Mouse (Mus musculus): ENCODE results near the gene Spin1.

DNA sequence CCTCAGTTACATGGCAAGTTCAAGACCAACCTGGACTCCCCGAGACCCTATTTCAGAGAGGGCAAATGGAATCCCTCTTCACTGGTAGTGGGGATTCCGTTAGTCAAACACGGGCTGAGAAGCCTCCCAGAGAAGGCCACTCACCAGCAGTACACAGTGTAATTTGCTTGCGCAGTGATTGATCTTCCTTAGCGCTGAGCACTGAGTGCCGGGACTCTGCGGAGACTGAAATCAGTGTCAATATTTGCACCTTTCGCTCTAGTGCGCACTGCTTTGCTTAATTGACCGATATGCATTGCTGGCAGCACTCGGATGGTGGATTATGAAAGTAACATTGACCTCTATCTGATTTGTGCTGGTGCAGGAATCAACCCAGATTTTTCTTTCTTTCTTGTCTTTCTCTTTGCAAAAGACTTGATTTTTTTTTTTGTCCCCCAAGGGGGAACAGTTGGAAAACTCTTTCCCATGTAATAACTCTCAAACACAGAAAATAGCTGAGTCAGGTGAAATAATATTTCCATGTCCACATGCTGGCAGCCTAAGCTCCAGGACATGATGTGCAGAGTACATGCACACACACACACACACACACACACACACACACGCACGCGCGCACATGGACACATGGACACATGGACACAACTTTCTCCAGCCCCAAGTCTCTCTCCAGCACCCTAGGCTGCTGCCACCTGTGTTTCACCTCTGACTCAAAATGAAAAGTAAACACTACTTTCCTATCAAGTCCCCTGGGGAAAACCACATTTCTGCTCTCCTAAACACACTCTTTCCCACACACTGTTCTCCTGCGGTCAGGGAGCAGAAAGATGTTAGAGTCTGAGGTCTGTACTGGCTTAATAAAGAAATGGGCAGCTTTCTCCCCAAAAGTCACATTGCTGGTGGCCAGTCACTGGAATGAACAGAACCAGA, 27.5 kb upstream of the Spin1 start:
- TF ChIP-seq POLR2A (IDR thresholded peaks at IDR 0.05; ENCODE audit: borderline replicate concordance, extremely low read depth, low read depth, low read length) (no peak), CTCF (IDR thresholded peaks at IDR 0.05; ENCODE audit: insufficient read depth, low read length) (no peak)

Measured in lung, adult 2 months (tissue).